Mouse (Mus musculus) CH12.LX (cell line): ENCODE measurements around the gene Ifngr2.

Source experiments
- CHD2 ChIP-seq: IDR thresholded peaks from 2 replicates; pipeline ENCODE4 v1.6.1; 2011; ENCODE audit warnings: low read length, improper control_type of control experiment
- CTCF ChIP-seq, 2 experiments: IDR thresholded peaks in 1 of 2; conservative IDR thresholded peaks in 1 of 2; 2 replicates each; pipeline ENCODE4 v1.5.1; 2011 to 2012; ENCODE audit warnings: low read depth in 2 of 2, low read length in 2 of 2, improper control_type of control experiment in 1 of 2, inconsistent platforms in 1 of 2, mild to moderate bottlenecking in 1 of 2, moderate library complexity in 1 of 2
- EP300 ChIP-seq: IDR thresholded peaks from 2 replicates; pipeline ENCODE4 v1.6.1; 2011; ENCODE audit warnings: low read length, improper control_type of control experiment
- ETS1 ChIP-seq: conservative IDR thresholded peaks from 2 replicates; pipeline ENCODE4 v1.6.1; 2012; ENCODE audit warnings: low read depth, mild to moderate bottlenecking, inconsistent platforms, low read length, improper control_type of control experiment, moderate library complexity
- HCFC1 ChIP-seq: IDR thresholded peaks from 2 replicates; pipeline ENCODE4 v1.6.1; 2012; ENCODE audit warnings: low read depth, mild to moderate bottlenecking, inconsistent platforms, low read length, improper control_type of control experiment
- MAZ ChIP-seq: IDR thresholded peaks from 2 replicates; pipeline ENCODE4 v1.6.1; 2012; ENCODE audit warnings: low read depth, mild to moderate bottlenecking, inconsistent platforms, low read length, improper control_type of control experiment, moderate library complexity
- MEF2A ChIP-seq: IDR thresholded peaks from 2 replicates; pipeline ENCODE4 v1.6.1; 2014; ENCODE audit warnings: low read depth, mild to moderate bottlenecking, inconsistent platforms, low read length, improper control_type of control experiment, borderline replicate concordance
- POLR2A ChIP-seq: IDR thresholded peaks from 2 replicates; pipeline ENCODE4 v1.6.1; 2011; ENCODE audit warnings: low read depth, mild to moderate bottlenecking, improper control_type of control experiment, low read length
- SMC3 ChIP-seq: IDR thresholded peaks from 2 replicates; pipeline ENCODE4 v1.6.1; 2011; ENCODE audit warnings: low read depth, low read length, improper control_type of control experiment
- TCF12 ChIP-seq: IDR thresholded peaks from 2 replicates; pipeline ENCODE4 v1.6.1; 2014; ENCODE audit warnings: low read depth, mild to moderate bottlenecking, inconsistent platforms, low read length, improper control_type of control experiment
- USF1 ChIP-seq: IDR thresholded peaks from 2 replicates; pipeline ENCODE4 v1.6.1; 2014; ENCODE audit warnings: low read depth, mild to moderate bottlenecking, inconsistent platforms, low read length, improper control_type of control experiment
- ZKSCAN1 ChIP-seq: IDR thresholded peaks from 2 replicates; pipeline ENCODE4 v1.6.1; 2012; ENCODE audit warnings: low read depth, inconsistent platforms, low read length, improper control_type of control experiment, borderline replicate concordance
- ZMIZ1 ChIP-seq: IDR thresholded peaks from 2 replicates; pipeline ENCODE4 v1.6.1; 2012; ENCODE audit warnings: low read depth, mild to moderate bottlenecking, inconsistent platforms, low read length, improper control_type of control experiment

DNA sequence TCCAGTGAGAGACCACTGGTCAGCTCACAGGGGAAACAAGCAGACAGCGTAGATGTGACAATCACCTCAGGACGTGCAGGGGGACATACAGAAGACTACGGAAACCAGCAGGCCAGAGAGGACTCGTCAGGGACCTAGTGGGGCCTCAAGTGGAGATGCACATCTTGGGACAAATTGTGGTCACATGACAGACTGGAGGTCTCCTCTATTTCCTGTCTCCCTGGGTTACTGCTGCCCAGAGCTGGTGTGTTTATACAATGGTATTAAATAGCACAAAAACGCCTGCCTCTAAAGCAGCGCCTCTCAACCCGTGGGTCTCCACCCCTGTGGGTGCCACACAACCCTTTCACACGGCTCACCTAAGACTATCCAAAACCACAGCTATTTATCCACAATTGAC is 45.3 kb downstream of the Ifngr2 start:
- TF ChIP-seq USF1 (no peak), CTCF (conservative IDR thresholded peaks at IDR 0.05 in 1 of 2, IDR thresholded peaks at IDR 0.05 in 1 of 2; ENCODE audit: low read depth in 2 of 2, low read length in 2 of 2) (no peak), HCFC1 (no peak), ETS1 (no peak), CHD2 (no peak), ZMIZ1 (no peak), ZKSCAN1 (no peak), EP300 (no peak), SMC3 (no peak), MAZ (no peak), POLR2A (no peak), TCF12 (no peak), MEF2A (no peak)
